Mouse (Mus musculus) hindbrain, embryonic 15.5 days (tissue): Measurements from ENCODE around the gene Aprt. TPM values are rescaled to one million over a fixed set of nuclear protein-coding genes. Genes with fewer than 3 reads are reported as not detected.

Experiments
- ATAC-seq: fragments of 200-750 bp; cut with Nextera tagmentation; 2 replicates; pipeline ENCODE4 v1.8.0; 2017; ENCODE audit warnings: low read depth, moderate number of reproducible peaks, moderate TSS enrichment; ENCODE audit not compliant: low FRiP score
- H3K27ac ChIP-seq: fragments of 300-500 bp; sonication (generic); replicated peaks from 2 replicates; pipeline ENCODE4 v1.5.1; 2015; ENCODE audit warnings: mild to moderate bottlenecking, inconsistent platforms
- H3K27me3 ChIP-seq: fragments of 300-500 bp; sonication (generic); 2 replicates; pipeline ENCODE4 v1.6.1; 2015; ENCODE audit warnings: control low read depth, inconsistent platforms
- H3K36me3 ChIP-seq: fragments of 300-500 bp; sonication (generic); 2 replicates; pipeline ENCODE4 v1.6.1; 2015; ENCODE audit warnings: control low read depth, inconsistent platforms
- H3K4me1 ChIP-seq: fragments of 300-500 bp; sonication (generic); replicated peaks from 2 replicates; pipeline ENCODE4 v1.6.1; 2015; ENCODE audit warnings: control low read depth, inconsistent platforms
- H3K4me2 ChIP-seq: fragments of 300-500 bp; sonication (generic); 2 replicates; pipeline ENCODE4 v1.6.1; 2015; ENCODE audit warnings: moderate library complexity, mild to moderate bottlenecking, inconsistent platforms
- H3K4me3 ChIP-seq: fragments of 300-500 bp; sonication (generic); 2 replicates; pipeline ENCODE4 v1.5.1; 2015; ENCODE audit warnings: mild to moderate bottlenecking, inconsistent platforms
- H3K9ac ChIP-seq: fragments of 300-500 bp; sonication (generic); 2 replicates; pipeline ENCODE4 v1.6.1; 2015; ENCODE audit warnings: inconsistent platforms
- H3K9me3 ChIP-seq: fragments of 300-500 bp; sonication (generic); 2 replicates; pipeline ENCODE4 v1.6.1; 2016; ENCODE audit warnings: control low read depth, inconsistent platforms
- WGBS: fragments of 180-500 bp; shearing (Covaris S2); methylation state at CpG from one replicate; pipeline ENCODE4 v1.1.7; 2015; 5-methylcytosine and 5-hydroxymethylcytosine counted together
- polyA plus RNA-seq: library from polyadenylated mRNA; unstranded; fragments of >200 nt; fragmentation: Nextera tagmentation; extraction: Ambion mirVana; gene quantifications from 2 replicates; pipeline ENCODE4 v1.2.1, GENCODE M21; 2015

Aprt gene
- 170 and 179 TPM in 2 replicates for polyA plus RNA-seq

- Histone ChIP-seq H3K27ac (peak within 1 kb of the TSS; percentile 74), H3K36me3 (0 out of 2 replicates have a peak, but pooled peaks cover 6% of the 10 kb centered on the region), H3K9me3 (no peaks in the 10 kb centered on the region), H3K4me2 (peak within 1 kb of the TSS; percentile 76), H3K27me3 (no peaks in the 10 kb centered on the region), H3K4me1 (peaks cover 36% of the 10 kb centered on the region), H3K9ac (peak within 1 kb of the TSS; percentile 70), H3K4me3 (peak within 1 kb of the TSS; percentile 60)
- 0% methylated on average over 39 of the region's 39 CpGs for WGBS
- ATAC-seq: peak; percentile 95
Measured at GRCm38 (mm10) chr8:122576648-122577022, at the start of gene Aprt. Aprt (minus strand) TSS chr8:122576909.

GRCm38 (mm10) chr8:122625811-122626210, 49.1 kb upstream of the Aprt start:
- H3K4me2 ChIP-seq: no peak overlapping the region
- 82% methylated on average over 9 of the region's 9 CpGs for WGBS
- no peak overlapping the region for H3K27ac ChIP-seq
- H3K4me1 ChIP-seq: peaks cover 7% of the 10 kb centered on the region
- no peak overlapping the region for H3K4me3 ChIP-seq
- H3K9me3 ChIP-seq: no peaks in the 10 kb centered on the region
- H3K36me3 ChIP-seq: peaks cover 5% of the 10 kb centered on the region; the same call in 1 of the 2 replicates
- ATAC-seq: no peak
- H3K9ac ChIP-seq: no peak overlapping the region
- no peaks in the 10 kb centered on the region for H3K27me3 ChIP-seq

- 73% methylated on average over 5 of the region's 5 CpGs for WGBS
- H3K9me3 ChIP-seq: no peaks in the 10 kb centered on the region
- ATAC-seq: no peak
Measured at GRCm38 (mm10) chr8:122624653-122625052, 47.9 kb upstream of the Aprt start.

DNA sequence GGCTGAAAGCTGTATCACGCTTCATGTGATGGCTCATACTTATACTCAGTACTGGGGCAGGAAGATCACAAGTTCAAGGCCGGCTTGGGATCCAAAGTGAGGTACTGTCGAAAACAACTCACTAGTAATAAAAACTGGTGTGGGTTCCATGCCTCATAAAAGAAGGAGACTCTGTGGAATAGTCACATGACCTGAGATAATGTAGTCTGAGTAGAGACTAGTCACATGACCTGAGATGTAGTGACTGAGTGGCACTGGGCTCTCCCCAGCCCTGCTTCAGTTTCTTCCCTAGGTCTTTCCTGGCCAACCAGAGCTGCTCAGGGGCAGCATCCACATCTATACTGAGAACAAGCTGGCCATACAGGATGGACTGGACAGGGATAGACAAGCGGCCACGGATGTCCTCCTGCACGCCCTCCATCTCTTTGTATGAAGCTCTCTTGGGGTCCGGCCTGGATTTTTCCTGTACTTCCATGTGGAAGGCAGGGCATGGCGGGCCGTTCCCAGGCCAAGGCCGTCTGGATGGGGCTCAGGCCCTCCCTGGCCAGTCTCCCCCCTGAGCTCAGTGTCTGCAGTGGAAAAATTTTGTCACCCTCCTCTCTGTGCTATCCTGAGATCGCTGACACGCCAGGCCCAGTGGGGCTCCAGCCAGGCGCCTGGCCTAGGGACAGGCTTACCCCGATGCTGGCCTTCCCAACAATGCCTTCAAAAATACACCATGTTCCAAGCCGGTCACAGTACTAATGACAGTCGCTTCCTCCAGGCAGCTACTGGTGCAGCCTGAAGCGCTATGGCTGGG, 47.3 kb upstream of the Aprt start:
- ATAC-seq: no peak
- 87% methylated on average over 17 of the region's 17 CpGs for WGBS
- H3K9ac ChIP-seq: no peak overlapping the region
- H3K27me3 ChIP-seq: no peaks in the 10 kb centered on the region
- no peak overlapping the region for H3K4me3 ChIP-seq
- 0 out of 2 replicates have a peak, but pooled peaks cover 3% of the 10 kb centered on the region for H3K4me1 ChIP-seq
- H3K4me2 ChIP-seq: no peak overlapping the region
- H3K36me3 ChIP-seq: no peaks in the 10 kb centered on the region; the same call in 1 of the 2 replicates
- no peaks in the 10 kb centered on the region for H3K9me3 ChIP-seq
- no peak overlapping the region for H3K27ac ChIP-seq

More at GRCm38 (mm10) chr8:122624653-122625052, 47.9 kb upstream of the Aprt start:
- Histone ChIP-seq H3K36me3 (no peaks in the 10 kb centered on the region; the same call in 1 of the 2 replicates), H3K4me1 (0 out of 2 replicates have a peak, but pooled peaks cover 3% of the 10 kb centered on the region), H3K27ac (no peak overlapping the region), H3K9ac (no peak overlapping the region), H3K27me3 (no peaks in the 10 kb centered on the region), H3K4me2 (no peak overlapping the region), H3K4me3 (no peak overlapping the region)

GRCm38 (mm10) chr8:122622727-122623126, 46.0 kb upstream of the Aprt start, which contains the start of gene Pabpn1l:
Pabpn1l (minus strand) TSS chr8:122622739.
- Histone ChIP-seq H3K4me3 (no peak within 1 kb of the TSS), H3K36me3 (no peaks in the 10 kb centered on the region), H3K27ac (no peak within 1 kb of the TSS), H3K4me2 (no peak within 1 kb of the TSS), H3K9me3 (no peaks in the 10 kb centered on the region), H3K4me1 (peaks cover 7% of the 10 kb centered on the region), H3K9ac (no peak within 1 kb of the TSS), H3K27me3 (no peaks in the 10 kb centered on the region)
- WGBS: 65% methylated on average over 6 of the region's 6 CpGs
- ATAC-seq: no peak

DNA sequence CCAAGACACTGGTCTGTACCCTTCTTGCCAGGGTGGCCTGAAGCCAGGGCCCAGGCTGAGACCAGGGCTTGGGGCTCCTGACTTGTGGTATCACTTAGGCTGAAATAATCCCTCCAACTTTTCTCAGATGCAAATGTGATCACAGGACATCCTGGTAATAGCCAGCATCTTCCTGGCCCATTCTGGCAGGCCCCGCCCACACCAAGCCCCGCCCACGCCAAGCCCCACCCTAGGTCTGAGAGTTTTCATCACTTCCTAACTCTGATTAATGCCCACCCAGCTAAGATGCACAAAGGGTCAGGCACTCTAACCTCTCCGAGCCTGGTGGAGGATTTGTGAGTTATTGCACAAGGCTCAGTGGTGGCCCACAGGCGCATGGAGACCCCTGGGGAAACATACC, 43.7 kb upstream of the Aprt start:
- no peaks in the 10 kb centered on the region for H3K9me3 ChIP-seq
- no peak overlapping the region for H3K4me3 ChIP-seq
- H3K4me2 ChIP-seq: no peak overlapping the region
- H3K36me3 ChIP-seq: no peaks in the 10 kb centered on the region
- H3K9ac ChIP-seq: no peak overlapping the region
- no peak for ATAC-seq
- no peaks in the 10 kb centered on the region for H3K27me3 ChIP-seq
- H3K27ac ChIP-seq: no peak overlapping the region
- peaks cover 4% of the 10 kb centered on the region for H3K4me1 ChIP-seq
- 48% methylated on average over 5 of the region's 5 CpGs for WGBS

GRCm38 (mm10) chr8:122618660-122619378, 42.1 kb upstream of the Aprt start:
- 0 out of 2 replicates have a peak, but pooled peaks cover 3% of the 10 kb centered on the region for H3K36me3 ChIP-seq
- 71% methylated on average over 6 of the region's 6 CpGs for WGBS
- no peak overlapping the region for H3K9ac ChIP-seq
- H3K27ac ChIP-seq: no peak overlapping the region
- no peak overlapping the region for H3K4me2 ChIP-seq
- H3K9me3 ChIP-seq: no peaks in the 10 kb centered on the region
- H3K4me1 ChIP-seq: peaks cover 4% of the 10 kb centered on the region
- no peak for ATAC-seq
- H3K27me3 ChIP-seq: no peaks in the 10 kb centered on the region
- H3K4me3 ChIP-seq: no peak overlapping the region

DNA sequence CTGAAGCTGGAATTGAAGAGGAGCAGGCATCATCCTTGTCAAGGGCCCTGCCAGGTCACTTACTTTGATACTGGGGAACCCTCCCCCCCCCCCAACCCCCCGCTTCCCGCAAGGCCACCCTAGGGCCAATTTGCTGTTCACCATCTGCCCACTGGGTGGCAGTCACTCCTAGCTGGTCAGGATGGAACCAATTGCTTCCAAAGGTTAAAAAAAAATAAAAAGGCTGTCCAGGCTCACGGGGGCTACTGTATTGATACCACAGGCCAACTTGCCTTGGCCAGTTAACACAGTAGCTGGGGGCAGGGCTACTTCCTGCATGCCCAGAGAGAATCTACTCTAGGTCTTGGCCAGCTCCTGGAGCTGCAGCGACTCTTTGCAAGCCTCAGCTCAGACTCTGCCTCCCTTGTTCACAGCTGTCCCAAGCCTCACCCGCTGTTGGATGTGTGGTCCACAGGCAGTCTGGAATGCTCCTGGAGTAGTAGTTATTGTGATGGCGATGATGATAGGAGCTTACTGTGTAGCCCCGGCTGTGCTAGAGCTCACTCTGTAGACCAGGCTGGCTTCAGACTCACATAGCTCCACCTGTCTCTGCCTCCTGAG, 41.3 kb upstream of the Aprt start:
- WGBS: 27% methylated on average over 5 of the region's 7 CpGs
- H3K9ac ChIP-seq: 0 out of 2 replicates have a peak overlapping the region, but pooled peaks have one; percentile 19
- 0 out of 2 replicates have a peak, but pooled peaks have one; percentile 25 for ATAC-seq

DNA sequence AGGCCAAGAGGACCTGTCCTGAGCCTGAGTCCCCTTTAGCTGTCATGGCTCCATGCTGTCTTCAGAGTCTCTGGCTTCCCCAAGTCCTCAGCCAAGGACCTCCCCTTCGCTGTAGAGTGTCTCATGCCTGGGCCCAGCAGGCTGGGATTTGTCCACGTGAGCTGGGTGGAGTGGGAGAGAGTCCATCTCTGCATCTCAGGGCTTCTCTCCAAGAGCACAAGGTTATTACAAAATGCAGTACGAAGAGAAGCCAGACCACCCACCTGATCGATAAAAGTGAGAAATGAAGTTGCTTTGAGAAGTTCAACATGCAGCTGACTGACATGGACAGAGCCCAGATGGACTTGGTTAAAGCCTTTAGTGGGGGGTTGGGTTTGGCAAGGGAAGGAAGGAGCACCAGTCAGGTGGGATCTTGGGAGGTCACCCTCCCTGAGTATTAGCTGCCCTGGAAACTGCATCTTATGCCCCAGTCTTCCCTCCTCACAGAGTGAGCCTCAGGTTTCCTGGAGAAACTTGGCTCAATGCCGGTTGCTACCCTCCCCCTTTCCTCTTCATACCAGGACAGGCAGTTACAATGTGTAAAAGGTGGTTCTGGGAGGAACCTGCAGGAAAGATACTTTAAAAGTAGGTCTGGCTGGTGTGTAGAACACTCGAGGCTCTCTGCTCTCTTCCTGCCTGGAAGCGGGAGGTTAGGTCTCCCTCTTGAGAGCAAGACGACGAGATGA, 39.6 kb upstream of the Aprt start:
- H3K36me3 ChIP-seq: 0 out of 2 replicates have a peak, but pooled peaks cover 3% of the 10 kb centered on the region
- no peak overlapping the region for H3K9ac ChIP-seq
- H3K4me2 ChIP-seq: no peak overlapping the region
- H3K27ac ChIP-seq: no peak overlapping the region
- 73% methylated on average over 9 of the region's 9 CpGs for WGBS
- peaks cover 17% of the 10 kb centered on the region for H3K4me1 ChIP-seq
- no peaks in the 10 kb centered on the region for H3K9me3 ChIP-seq
- no peak overlapping the region for H3K4me3 ChIP-seq
- ATAC-seq: no peak
- no peaks in the 10 kb centered on the region for H3K27me3 ChIP-seq

More for the DNA sequence above, 41.3 kb upstream of the Aprt start:
- Histone ChIP-seq H3K4me2 (peak overlapping the region; percentile 26; the same call in 1 of the 2 replicates), H3K4me1 (peaks cover 5% of the 10 kb centered on the region), H3K27ac (no peak overlapping the region), H3K36me3 (0 out of 2 replicates have a peak, but pooled peaks cover 3% of the 10 kb centered on the region), H3K4me3 (no peak overlapping the region), H3K9me3 (no peaks in the 10 kb centered on the region), H3K27me3 (no peaks in the 10 kb centered on the region)

DNA sequence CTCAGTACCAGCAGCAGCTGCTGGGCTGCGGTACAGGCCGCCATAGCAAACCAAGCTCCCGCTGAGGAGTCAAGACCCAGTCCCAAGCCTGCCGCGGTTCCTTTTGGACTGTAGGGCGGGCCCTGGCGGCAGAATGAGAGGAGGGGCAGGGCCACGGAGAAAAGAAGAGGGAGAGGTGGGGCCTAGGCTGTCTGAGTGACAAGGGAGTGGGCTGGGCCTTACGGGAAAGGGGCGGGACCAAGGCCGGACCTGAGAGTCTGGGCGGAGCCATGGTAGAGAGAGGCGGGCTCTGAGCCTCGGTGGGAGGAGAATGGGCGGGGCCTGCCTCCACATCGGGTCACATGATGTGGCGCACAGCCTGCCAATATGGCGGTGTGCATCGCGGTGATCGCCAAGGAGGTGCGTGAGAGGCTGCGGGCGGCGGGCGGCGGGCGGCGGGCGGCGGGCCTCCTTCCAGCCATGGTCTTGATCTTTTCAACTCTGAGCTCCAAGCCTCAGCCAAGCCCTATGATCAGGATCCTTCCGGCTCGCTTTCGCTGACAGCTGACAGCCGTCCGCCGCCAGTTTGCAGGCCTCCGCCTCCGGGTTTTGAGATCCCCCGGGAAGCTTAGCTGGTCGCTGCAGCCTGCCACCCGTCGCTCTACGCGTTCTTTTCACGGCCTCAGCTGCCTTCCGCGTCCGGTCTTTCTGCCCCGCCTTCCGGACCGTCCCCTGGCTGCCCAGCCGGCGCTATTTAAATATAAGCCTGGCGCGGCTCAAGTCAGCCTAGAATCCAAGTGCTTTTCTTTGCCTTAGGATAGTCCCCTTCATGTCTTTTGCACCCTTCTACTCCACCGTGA, 34.8 kb upstream of the Aprt start, which contains the start of the genes Galns and Trappc2l:
Gene Galns (minus strand): TSS at position 169 of the 839 bp plus-strand sequence.
Gene Trappc2l (plus strand): TSS at position 346 of the 839 bp plus-strand sequence.
- Histone ChIP-seq H3K36me3 (0 out of 2 replicates have a peak, but pooled peaks cover 3% of the 10 kb centered on the region), H3K4me2 (peak within 1 kb of the TSS; percentile 83), H3K27me3 (no peaks in the 10 kb centered on the region), H3K27ac (peak within 1 kb of the TSS; percentile 89), H3K9me3 (no peaks in the 10 kb centered on the region), H3K4me1 (peaks cover 21% of the 10 kb centered on the region), H3K4me3 (peak within 1 kb of the TSS; percentile 61), H3K9ac (peak within 1 kb of the TSS; percentile 69)
- under 1% methylated on average over 36 of the region's 57 CpGs for WGBS
- ATAC-seq: peak; percentile 99
